Mouse (Mus musculus): Measurements from ENCODE around the gene Igfn1. TPM values are rescaled to one million over a fixed set of nuclear protein-coding genes. Genes with fewer than 3 reads are reported as not detected.
A peak's percentile ranks its signal among the peaks of the same experiment; 100 is the strongest.

The Igfn1 gene
- 12.1 and 17.9 TPM in 2 replicates for polyA plus RNA-seq (2012; rRNA removed)

DNA sequence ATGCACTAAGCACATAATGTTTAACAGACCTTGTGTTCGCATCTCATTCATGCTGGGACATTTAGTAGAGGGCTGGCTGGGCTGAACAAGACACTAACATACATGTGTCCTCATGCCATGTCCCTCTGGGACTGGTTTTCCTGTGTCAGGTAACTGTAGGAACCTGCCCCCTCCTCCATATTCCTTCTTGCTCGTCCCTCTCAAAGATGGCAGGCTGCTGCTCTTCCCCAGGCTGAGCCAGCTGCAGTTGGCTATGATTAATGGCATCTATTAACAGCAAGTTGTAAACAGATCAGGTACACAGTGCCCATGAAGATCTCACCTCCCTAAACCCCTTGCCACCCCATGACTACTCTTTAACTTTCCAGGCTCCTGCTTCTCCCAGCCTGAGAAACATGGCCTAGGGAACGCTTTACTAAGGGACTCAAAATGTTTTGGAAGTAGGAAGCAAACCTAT lies at the start of gene Igfn1:
Igfn1 (minus strand) TSS at position 51 of the 457 bp plus-strand sequence.
- no peak for DNase-seq (ENCODE audit: extremely low spot score in 1 of 2, low spot score in 1 of 2)

DNA sequence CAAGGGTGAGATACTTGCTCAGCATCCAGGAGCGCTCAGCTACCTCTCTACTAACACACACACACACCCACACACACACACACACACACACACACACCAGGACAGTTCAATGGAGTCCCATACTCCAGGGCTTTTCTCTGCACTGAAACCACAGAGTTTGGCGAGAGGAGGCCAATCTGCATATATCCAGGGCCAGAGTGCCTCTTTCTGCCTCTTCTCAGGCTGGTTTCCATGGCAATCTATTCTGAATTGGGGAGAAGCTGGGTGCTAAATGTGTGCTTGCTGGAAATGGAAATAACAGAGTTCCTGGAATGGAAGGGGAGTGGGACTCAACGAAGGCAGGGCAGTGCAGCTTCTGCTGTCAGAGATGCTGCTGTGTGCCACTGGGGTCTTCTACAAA lies 49.6 kb upstream of the Igfn1 start:
- peak; percentile 78 for DNase-seq (ENCODE audit: extremely low spot score in 1 of 2, low spot score in 1 of 2)

DNA sequence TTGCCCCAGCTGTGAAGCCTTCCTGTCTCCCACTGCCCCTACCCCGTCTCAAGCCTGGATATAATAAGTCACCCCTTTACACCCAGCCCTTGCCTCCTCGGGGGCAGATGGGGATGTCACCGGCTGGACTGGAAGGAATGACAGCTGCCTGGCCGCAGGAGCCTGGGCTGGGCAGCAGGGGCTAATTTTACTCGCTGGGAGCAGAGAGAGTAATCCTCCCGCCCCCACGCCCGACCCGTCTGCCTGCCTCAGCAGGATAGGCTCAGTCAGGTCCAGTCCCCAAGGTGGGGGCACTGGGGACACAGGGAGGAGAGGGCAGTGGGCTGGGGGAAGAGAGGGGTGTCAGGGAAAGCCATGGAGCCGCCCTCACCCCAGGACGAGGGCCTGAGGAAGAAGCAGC lies 46.4 kb upstream of the Igfn1 start, which contains the start of gene Cacna1s:
Cacna1s (plus strand) TSS at position 204 of the 400 bp plus-strand sequence.
- DNase-seq (ENCODE audit: extremely low spot score in 1 of 2, low spot score in 1 of 2) = no peak

DNA sequence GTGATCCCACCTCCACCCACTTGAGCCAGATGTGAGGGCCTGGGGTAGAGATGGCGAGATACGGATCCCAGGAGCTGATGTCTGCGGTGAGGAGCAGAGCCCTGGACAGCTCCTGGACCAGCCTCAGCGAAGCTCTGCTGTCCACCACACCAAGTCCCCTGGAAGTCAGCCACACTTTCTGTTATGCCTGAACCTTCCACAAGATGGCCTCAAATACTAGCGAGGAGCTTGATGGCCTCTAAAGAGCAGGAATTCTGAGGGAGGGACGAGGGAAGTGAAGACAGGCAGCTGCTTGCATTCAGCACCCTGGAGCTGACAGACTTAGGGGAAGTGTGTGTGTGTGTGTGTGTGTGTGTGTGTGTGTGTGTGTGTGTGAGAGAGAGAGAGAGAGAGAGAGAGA lies 45.3 kb upstream of the Igfn1 start:
- DNase-seq (ENCODE audit: extremely low spot score in 1 of 2, low spot score in 1 of 2) = peak; percentile 67 to 90

DNA sequence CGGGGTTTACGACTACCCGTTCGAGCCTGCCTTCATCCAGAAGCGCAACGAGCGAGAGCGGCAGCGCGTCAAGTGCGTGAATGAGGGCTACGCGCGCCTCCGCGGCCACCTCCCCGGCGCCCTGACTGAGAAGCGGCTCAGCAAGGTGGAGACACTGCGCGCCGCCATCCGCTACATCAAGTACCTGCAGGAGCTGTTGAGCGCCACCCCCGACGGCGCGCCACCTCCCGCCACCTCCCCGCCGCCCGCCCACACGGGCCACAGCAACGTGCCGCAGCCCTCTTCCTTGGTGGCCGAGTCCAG lies 44.8 kb upstream of the Igfn1 start:
- DNase-seq (ENCODE audit: extremely low spot score in 1 of 2, low spot score in 1 of 2) = peak in 1 of 2 experiments; percentile 63

DNA sequence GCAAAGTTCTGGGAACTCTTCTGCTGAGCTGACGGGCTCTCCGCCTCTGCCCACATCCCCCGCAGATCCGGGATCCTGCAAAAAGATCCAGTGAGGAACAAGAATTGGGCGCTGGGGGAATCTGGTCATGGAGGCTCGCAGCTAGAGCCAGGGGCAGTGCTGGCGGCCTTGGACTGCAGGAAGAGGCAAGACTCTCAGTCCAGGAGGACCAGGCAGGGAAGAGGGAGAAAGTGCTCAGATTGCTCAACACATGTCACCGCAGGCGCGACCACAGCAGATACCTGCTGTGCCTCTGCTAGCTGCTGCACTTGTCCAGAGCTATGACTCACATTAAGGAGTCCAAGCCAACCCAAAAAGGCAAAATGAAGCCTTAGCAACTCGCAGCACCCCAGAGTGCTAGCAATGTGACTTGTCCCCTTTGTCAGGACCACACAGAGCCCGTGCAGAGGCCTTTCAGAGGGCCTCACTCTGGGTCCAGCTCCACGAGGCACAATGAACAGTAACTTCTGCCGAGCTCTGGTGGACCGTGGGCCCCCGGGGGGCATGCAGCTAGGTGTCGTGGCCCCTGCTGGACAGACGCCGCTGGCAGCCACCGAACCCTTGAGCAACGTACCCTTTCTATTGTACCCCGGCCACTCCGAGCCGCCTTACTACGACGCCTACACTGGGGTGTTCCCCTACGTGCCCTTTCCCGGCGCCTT lies 44.3 kb upstream of the Igfn1 start, which contains the start of gene Ascl5:
Ascl5 (plus strand) TSS at position 493 of the 701 bp plus-strand sequence.
- DNase-seq (ENCODE audit: extremely low spot score in 1 of 2, low spot score in 1 of 2) = peak in 1 of 2 experiments; percentile 48

DNA sequence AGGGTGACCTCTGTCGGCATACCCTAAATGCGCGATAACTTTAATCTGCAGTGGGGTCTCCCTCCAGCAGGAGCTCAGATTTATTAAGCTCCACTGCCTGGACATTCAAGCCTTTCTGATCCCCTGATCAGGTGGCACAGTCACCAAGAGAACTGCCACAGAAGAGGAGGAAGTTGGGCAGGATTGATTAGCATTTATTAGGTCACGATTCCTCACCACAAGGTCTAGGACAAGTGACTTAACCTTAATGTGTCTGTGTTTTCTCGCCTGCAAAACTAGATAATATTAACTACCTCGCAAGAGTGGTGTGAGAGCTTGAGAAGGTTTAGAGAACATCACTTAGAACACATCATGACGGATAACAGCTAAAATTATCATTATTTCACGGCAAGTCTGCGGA lies 41.8 kb upstream of the Igfn1 start:
- no peak for DNase-seq (ENCODE audit: extremely low spot score in 1 of 2, low spot score in 1 of 2)

DNA sequence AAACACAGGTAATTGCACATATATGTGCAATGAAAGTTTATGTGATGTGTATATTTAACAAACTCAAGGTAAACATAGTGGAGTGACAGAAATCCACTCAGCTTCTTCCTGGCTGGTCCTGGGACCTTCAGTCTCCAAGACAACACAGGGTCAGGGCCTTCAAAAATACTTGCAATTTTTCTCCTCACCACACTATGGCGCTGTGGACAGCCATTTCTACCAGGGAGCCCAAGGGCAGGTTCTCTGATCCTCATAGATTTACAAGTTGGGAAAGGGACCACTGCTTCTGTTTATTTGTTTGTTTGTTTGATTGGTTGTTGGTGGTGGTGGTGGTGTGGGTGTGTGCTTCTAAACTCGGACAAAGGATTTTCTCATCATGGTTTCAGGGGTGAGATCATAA lies 41.3 kb upstream of the Igfn1 start:
- peak in 1 of 2 experiments; percentile 58 for DNase-seq (ENCODE audit: extremely low spot score in 1 of 2, low spot score in 1 of 2)

DNA sequence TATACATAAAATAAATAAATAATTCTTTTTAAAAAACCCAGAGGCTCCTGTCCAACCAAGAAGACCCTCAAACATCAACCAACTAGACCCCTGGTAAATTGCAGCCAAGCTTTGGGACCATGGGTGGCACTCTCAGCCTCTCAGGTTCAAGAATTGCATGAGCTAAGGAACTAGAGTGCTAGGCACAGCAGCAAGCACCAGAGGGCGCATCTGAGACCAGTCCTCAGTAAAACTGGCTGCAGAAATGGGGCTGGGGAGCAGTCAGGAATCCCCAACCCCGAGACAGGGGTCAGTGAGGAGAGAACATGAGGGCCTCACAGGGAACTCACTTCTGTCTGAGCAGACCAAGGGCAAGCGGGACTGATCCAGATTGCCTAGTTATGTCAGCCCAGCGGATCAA lies 39.6 kb upstream of the Igfn1 start:
- DNase-seq (ENCODE audit: extremely low spot score in 1 of 2, low spot score in 1 of 2) = peak in 1 of 2 experiments; percentile 79

DNA sequence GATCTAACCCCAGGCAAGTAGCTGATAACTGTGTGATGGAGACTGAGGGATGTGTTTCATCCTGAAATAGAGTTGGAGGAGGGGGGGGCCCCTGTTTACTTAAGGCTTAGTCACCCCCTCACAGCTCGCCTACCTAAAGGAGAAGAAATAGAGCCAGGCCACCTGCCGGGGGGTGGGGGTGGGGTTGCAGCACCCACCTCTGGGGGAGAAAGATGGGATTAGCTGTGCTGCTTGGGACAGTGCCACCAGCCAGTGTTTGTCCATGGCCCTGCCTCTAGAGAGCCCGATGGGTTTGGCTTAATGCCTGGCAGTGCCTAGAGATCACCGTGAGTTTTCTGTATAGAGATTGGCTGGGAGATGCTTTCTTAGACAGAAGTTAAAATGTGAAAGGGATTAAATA lies 34.7 kb upstream of the Igfn1 start:
- DNase-seq (ENCODE audit: extremely low spot score in 1 of 2, low spot score in 1 of 2) = no peak

DNA sequence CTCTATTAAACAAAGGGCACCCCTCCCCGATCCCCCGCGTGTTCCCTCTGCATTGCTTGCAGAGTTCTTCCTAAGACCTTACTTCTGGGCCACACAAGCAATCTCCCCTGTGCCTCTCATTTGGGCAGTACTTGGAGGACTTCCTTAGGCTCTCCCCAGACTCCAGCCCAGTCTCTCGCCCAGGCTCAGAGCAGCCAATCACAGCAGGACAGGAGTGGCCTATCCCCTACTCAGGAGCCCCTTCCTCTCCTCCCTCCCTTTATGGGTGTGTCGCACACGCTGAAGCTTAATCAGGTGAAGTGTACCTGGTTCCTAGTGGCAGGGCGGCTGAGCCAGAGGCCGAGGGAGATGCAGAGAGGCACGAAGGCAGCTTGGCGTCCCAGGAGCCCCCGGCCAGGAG lies 34.3 kb upstream of the Igfn1 start:
- DNase-seq (ENCODE audit: extremely low spot score in 1 of 2, low spot score in 1 of 2) = no peak

DNA sequence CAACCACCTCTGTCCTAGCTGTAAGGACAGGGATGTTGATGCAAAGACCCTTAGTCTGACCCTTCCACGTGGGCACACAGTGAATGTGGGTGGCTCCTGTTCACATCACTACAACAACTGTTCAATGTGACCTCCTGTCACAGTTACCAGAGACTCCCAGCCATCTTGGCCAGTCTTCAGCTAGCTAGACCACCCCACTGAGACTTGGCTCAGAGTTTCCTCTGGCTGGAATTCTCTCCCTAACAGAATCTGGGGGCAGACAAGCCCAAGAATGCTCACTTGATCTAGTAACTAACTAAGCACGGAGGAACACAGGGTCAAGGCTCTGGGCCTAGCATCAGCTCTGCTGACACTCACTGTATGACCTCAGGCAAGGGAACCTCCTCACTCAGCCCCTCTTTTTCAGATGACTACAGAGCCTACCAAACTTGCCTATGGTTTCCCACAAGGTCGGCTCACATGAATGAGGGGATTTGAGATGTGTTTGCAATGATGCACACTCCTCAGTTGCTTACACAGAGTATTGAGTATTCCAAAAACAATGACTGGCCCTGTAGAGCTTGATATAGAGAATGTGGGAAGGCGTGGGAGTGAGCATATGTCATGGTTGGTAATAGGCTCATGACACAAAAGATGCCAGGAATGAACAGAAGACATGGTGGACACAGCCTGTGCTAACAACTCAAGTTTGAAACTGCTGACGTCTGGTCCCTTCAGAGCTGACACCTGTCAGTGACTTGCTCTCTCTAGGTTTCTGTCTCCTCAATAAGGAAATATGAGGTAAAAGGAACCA lies 32.8 kb upstream of the Igfn1 start:
- DNase-seq (ENCODE audit: extremely low spot score in 1 of 2, low spot score in 1 of 2) = peak in 1 of 2 experiments; percentile 72

DNA sequence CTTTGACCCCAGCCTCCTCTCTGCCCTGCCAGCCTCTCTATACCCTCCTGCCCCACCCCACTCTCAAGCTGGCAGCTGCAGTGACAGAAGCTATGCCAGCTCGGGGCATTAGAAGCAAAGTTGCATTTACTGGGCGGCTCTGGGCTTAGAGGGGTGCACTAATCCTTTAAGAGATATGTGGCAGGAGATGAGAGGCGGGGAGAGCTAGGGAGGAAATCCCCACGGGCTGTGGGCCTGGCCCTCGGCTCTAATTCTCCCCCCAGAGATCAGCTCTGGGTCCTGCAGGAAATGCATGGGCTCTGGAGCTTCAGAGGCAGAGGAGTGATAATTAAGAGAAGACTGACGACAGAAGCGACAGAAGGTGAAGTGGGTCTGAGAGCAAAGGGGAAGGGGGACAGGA lies 26.8 kb upstream of the Igfn1 start:
- no peak for DNase-seq (ENCODE audit: extremely low spot score in 1 of 2, low spot score in 1 of 2)

DNA sequence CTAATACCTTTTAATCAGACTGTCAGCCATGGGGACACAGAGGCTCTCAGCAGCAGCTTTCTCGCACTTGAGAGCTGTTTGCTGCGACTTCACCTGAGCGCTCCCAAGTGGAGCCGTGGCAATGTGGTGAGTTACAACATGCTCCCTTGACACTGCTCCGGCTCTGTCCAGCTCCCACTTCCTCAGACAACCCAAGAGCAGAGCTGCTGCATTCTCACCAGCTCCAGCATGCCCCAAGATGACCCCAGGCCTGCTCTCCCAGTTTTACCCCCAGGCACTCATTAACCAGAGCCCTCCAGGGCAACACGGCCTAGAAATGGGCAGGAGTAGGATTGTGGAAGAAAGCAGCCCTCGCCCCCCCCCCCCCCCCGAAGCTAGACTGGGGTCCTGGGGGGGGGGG lies 25.6 kb upstream of the Igfn1 start:
- DNase-seq (ENCODE audit: extremely low spot score in 1 of 2, low spot score in 1 of 2) = no peak

DNA sequence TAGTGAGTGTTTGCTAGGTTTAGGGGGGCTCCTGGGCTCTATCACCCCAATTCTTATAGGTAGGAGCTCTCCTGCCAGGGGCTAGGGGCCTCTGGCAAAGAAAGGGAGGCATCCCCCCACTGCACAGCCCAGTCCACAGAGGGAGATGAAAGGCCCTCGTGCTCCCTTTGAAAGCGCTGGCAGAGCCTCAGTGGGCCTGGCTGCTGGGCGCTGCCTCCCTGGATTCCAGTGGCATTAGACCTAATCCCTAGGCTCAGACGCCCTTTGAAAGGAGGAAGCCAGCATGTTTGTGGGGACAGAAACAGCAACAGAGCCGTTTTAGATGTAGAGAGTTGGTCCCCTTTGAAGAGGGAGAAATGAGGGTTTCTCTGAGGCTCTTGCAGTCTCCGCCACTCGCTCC lies 24.1 kb upstream of the Igfn1 start:
- DNase-seq (ENCODE audit: extremely low spot score in 1 of 2, low spot score in 1 of 2) = no peak

DNA sequence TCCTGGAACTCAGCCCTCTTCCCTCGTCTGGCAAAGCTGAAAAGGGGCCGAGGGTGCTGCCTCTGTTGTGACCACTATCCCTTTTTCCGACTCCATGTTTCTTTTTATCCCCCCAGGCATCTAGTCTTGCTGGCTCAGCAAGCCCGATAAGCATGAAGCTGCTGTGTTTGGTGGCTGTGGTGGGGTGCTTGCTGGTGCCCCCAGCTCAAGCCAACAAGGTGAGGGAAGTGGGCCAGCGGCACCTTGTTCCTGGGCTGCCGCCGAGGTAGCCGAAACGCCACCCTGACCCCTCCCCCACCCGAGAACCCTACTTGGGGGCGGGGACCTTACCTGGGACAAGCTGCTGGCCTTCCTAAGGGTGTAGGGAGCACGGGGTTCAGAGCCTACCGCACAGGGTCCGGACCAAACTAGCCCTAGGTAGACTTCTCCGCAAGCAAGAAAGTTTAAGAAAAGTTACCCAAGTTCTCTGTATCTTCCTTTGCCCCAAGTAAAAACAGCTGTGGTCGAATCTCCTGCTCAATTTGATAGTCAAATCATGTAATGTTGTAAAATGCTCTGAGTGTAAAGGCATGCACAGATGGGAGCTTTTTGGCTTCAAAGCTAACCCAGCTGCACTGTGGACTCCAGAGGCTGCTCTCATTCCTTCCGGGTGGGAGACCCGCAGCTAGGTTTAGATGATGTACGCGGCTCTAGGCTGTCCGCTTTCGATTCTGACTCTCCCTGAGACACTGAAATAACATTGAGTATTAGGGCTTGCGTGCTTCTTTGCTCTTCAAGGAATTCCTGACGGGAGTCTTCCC lies 12.4 kb upstream of the Igfn1 start:
- no peak for DNase-seq (ENCODE audit: extremely low spot score in 1 of 2, low spot score in 1 of 2)

DNA sequence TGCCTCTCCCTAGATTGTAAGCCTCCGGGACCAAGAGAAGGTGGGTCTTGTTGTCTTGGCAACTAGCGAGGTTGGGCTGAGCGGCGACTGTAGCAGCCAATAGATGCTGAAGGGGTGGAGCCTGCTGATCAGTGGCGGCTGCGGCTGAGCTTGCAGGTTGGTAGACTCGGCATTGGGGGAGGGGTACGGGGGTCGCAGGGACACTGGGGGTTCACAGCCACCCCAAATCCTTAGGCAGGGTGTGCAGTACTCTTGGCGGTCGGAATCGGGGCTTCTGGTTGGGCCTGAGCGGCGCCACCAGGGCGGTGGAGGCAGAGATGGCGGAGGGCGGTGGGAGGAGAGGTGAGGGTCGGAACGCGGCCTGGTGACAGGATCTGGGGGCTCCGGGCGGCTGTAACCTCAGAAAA lies 11.8 kb upstream of the Igfn1 start:
- peak; percentile 92 to 96 for DNase-seq (ENCODE audit: extremely low spot score in 1 of 2, low spot score in 1 of 2)

DNA sequence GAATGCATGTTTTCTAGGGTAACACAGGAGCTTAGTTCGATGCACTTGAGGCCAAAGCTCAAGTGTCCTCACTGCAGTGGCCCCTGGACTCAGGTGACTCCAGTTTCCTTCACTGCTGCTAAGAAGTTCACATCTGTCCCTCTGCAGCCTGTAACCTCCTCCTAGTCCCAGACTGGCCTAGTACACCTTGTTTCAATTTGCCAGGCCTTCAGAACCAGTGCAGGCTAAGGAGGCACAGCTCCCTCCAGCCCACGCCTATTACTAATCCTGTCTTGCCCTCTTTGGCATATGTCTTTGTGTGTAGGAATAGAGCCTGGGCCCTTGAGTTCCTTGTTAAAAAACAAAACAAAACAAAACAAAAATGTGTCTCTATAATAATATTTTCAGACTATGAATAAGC lies 11.2 kb upstream of the Igfn1 start:
- no peak for DNase-seq (ENCODE audit: extremely low spot score in 1 of 2, low spot score in 1 of 2)

DNA sequence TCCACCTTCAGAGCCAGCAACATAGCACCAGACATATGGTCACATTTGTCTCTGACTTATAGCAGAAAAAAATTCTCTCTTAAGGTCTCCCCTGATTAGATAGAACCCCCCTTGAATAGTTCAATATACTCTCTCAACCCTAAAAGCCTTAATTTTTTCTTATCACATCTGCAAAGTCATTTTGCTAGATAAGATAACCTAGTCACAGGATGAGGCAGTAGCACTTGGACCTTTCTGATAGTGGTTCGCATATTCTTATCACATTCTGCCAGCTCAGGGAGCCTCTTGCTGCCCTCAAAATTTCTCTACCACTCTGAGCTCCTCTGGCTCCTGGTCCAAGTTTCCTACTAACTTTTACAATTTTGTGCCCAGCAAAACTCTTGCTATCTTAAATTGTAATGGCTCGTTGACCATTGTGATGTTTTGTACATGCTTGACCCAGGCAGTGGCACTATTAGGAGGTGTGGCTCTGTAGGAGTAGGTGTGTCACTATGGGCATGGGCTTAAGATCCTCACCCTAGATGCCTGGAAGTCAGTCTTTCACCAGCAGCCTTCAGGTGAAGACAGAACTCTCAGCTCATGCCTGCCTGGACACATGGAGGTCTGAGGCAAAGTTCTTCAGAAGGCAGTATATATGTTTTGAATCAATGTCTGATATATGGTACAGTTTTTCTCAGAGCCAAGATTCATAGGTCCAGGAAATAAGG lies 8.8 kb upstream of the Igfn1 start:
- DNase-seq (ENCODE audit: extremely low spot score in 1 of 2, low spot score in 1 of 2) = no peak

DNA sequence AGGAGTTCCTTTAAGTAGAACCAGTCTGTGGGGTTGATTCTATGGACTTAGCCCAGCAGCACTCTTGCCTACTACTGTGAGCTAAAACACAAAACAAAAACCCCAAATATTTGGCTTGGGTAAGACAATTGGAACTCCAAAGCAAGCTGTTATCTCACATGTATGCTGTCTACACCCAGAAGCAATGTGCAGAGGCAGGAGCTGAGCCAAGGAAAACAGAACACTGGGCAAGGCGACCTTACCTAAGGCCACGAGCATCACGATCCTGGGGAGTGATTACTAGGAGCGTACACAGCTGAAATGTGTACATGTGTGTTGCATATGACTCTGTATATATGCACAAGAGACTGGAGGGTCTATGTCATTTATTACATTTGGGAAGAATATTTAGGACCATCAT lies 7.4 kb upstream of the Igfn1 start:
- no peak for DNase-seq (ENCODE audit: extremely low spot score in 1 of 2, low spot score in 1 of 2)

DNA sequence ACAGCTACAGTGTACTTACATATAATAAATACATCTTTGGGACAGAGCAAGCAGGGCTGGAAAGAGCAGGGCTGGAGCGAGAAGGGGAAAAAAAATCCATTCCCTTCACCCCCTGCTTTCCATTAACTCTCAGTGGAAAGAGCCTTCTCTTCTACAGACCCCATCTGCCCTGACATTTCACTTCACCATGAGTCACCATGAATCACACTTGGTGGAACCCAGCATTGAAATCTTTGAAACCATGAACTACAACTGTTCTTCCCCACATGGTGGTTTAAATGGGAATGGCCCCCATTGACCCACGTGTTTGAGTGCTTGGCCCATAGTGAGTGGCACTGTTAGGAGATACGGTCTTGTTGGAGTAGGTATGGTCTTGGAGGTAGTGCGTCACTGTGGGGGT lies 4.1 kb upstream of the Igfn1 start:
- no peak for DNase-seq (ENCODE audit: extremely low spot score in 1 of 2, low spot score in 1 of 2)

All from frontal cortex, adult 2 months (tissue).